Mouse (Mus musculus) small intestine, adult 2 months (tissue): ENCODE results near the gene Mpv17l2.

Source experiments
- CTCF ChIP-seq: fragments of 200-500 bp; IDR thresholded peaks from 2 replicates; pipeline ENCODE4 v1.5.1; 2012; ENCODE audit warnings: low read depth, mild to moderate bottlenecking, control low read depth, inconsistent platforms, low read length, moderate library complexity, mixed read lengths; ENCODE audit not compliant: insufficient replicate concordance, insufficient read length; ENCODE audit errors: extremely low read depth
- POLR2A ChIP-seq: fragments of 200-500 bp; IDR thresholded peaks from 2 replicates; pipeline ENCODE4 v1.6.1; 2012; ENCODE audit warnings: low read depth, mild to moderate bottlenecking, control low read depth, inconsistent platforms, low read length, moderate library complexity

- TF ChIP-seq POLR2A (no peak), CTCF (no peak)
Observed at GRCm38 (mm10) chr8:70769858-70770257, 9.1 kb upstream of the Mpv17l2 start.
